Mouse (Mus musculus): ENCODE measurements around the gene Nxn.

The Nxn gene

DNA sequence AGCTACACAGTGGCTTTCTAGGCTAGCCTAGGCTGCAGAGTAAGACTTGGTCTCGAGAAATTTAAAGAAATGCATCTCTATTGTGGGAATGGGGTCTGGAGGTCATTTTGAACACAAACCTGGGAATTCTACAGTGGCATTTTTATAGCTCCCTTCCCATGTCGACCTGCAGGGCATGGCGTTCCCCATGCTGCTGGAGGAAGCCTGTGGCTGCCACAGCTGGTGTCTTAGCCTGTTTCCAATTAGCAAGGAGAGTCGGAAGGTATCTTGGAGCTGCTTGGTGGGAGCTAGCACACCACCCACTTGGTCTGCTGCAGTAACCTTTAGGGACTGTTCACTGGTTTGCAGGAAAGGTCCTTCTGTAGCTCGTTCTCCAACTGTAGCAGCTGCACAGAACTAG lies 142.8 kb downstream of the Nxn start:
- peak in 1 of 2 experiments; percentile 30 for DNase-seq

DNA sequence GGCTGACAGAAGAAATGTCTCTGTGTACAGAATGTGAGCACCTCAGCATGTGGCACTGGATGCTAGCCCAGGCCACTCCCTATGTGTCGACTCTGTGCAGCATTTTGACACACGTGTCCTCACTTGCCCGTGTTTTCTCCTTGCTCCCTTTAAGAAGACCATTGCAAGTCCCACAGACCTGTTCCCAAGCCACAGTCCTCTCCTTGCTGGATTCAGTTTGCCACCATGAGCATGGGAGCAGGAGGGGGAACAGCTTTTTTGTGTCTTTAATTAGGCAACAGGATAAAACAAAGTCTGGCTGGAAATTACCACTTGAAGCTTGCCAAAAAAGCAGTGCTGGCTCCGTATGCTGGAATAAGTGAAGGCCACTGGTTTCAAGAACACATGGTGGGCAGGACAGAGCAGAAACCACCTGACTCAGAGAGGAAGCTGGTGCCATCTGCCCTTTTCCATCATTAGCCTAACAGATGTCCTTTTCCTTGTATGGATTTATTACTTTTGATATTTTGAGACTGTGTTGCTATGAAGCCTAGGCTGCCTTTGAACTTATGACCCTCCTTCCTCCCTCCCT lies 143.4 kb downstream of the Nxn start:
- peak; percentile 82 to 85 for DNase-seq

- DNase-seq = peak in 1 of 2 experiments; percentile 18
These were observed 145.0 kb downstream of the Nxn start for GRCm38 (mm10) chr11:76253918-76254264.

- DNase-seq = peak; percentile 92 to 93
These were observed 145.6 kb downstream of the Nxn start for GRCm38 (mm10) chr11:76253145-76253917.

GRCm38 (mm10) chr11:76252036-76252435 lies 146.9 kb downstream of the Nxn start:
- peak; percentile 78 for DNase-seq

GRCm38 (mm10) chr11:76247239-76247638 lies 151.7 kb downstream of the Nxn start:
- DNase-seq = no peak

DNA sequence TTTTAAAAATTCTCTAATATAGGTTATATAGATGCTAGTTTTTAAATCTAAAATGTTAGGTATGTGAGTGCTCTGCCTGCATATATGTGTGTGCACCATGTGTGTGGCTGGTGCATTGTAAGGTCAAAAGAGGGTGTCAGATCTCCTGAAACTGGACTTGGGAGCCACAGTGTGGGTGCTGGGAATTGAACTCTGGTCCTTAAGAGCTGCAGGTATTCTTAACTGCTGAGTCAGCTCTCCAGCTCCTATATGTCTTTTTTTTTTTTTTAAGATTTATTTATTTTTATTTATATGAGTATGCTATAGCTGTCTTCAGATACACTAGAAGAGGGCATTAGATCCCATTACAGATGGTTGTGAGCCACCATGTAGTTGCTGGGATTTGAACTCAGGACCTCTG lies 152.5 kb downstream of the Nxn start:
- DNase-seq = no peak

DNA sequence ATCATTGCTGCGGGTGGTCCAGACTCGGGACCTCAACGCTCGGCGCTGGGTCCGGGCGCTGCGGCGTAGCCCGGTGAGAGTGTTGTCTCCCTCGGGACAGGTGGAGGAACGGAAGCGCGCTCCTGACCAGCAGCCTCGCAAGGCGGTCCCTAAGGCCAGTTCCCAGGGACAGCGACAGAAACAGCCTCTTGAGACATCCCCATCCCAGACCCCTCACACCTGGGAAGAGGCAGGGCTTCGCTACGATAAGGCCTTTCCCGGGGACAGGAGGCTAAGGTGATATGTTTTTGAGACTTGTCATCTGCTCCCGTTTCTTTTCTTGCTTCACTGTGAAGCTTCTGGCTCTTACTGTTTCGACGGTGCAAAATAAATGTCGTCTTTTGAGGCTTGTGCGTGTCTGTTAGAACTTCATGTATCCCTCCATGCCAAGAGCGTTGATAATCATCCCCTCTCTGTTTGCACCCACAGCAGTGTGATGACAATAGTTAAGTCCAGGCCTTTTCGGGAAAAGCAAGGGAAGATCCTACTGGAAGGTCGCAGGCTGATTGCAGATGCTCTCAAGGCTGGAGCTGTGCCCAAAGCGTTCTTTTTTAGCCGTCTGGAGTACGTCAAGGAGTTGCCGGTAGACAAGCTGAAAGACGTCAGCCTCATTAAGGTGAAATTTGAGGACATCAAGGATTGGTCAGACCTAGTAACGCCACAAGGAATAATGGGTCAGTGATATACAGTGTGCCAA lies 155.0 kb downstream of the Nxn start:
- peak in 1 of 2 experiments; percentile 31 for DNase-seq

DNA sequence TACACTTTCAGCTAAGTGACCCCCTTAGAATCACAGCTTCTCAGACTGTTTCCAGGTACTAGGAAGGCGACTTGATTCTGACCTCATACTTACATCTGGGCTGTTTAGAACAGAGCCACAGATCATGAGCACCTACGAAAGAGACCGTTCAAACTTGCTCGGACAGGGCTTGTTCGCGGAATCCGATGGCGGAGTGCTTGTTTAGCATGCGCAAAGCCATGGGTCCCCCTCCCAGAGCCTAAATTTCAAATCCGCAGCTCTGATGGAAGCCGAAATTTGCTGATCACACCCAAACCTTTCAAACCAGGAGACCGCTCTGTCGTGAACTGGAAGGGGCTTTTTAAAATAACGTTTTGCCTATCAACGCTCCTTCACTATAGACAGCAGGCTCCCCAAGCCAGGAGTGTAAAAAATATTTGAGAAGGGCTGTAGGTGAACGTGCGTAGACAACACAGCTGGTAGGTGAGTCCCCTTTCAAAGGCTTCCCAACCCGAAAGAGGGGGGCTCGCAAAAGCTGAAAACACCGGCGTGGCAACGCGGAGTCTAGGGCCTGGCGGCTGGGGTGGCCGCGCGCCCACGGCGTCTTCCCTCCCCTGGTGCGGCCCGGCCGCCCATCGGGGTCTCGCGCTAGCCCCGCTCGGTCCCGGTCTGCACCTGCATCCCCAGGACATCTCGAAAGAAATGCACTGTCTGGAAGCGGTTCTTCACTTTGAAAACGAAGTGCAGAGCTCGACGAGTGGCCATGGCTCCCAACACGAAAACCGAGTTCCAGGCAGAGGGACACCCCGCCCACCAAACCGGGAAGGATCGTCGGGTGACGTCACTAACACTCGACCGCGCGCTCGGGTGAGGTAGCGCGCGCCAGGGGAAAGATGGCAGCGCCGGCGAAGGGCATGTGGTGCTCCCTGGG lies 155.8 kb downstream of the Nxn start, which contains the start of the genes Mrm3 and Glod4:
Gene Mrm3, plus strand, starts transcription at position 815 of the 910 bp plus-strand sequence.
Gene Glod4, minus strand, starts transcription at position 825 of the 910 bp plus-strand sequence.
- peak; percentile 92 to 95 for DNase-seq

DNA sequence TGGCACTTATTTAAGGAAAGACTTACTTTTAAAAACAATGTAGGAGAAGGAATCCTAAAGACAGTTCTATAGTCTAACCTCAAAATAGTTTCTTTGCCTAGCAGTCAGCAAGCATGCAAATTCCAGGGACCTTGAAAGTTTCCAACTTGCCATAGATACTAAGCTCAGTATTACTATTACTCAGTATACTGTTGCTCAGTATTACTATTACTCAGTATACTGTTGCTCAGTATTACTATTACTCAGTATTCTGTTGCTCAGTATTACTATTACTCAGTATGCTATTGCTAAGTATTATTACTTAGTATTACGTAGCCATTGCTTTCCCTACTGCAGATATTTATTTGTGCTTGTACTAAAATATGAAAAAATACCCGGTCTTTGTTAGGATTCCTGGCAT lies 159.2 kb downstream of the Nxn start:
- no peak for DNase-seq

DNA sequence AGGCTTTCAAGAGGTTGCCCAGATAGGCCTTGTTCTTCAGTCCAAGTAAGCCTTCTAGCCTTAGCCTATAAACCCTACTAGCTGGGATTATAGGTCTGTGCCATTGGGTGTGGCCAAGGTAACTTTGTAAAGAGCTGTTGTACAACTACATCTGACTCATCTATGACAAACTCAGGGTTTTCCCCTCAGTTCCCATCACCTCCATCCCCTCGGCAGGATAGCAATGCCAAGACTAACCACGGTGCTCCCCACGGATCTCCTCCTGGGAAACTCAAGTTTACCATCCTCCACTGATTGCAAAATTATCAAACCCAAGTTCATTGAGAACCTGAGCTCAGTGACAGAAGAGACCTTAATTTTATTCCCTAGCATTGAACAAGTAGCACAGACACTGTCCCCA lies 162.8 kb downstream of the Nxn start:
- DNase-seq = no peak

- no peak for DNase-seq
These were observed 173.9 kb downstream of the Nxn start for GRCm38 (mm10) chr11:76225051-76225450.

DNA sequence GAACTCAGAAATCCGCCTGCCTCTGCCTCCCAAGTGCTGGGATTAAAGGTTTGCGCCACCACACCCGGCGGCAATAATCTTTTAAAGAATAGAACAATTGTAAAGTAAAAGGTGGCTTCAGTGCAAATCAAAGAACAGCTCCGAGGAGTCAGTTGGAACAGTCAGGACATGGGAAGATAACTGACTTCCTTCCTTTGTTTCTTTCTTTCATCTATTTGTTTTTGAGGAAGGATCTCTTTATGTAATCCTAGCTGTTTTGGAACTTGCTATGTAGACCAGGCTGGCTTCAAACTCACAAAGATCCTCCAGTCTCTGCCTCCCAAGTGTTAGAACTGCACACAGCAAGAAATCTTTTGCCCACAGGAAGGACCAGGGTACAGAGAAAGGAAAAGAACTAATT lies 174.3 kb downstream of the Nxn start:
- no peak for DNase-seq

GRCm38 (mm10) chr11:76217390-76217800 lies 181.5 kb downstream of the Nxn start, which contains the start of the genes Dbil5 and Gemin4:
Gene Dbil5 (plus strand): TSS chr11:76217608.
Gene Gemin4 (minus strand): TSS chr11:76217664.
- peak; percentile 97 to 98 for DNase-seq

GRCm38 (mm10) chr11:76216681-76217389 lies 182.1 kb downstream of the Nxn start:
- DNase-seq = peak; percentile 37 to 39

GRCm38 (mm10) chr11:76216049-76216540 lies 182.8 kb downstream of the Nxn start:
- DNase-seq = no peak

DNA sequence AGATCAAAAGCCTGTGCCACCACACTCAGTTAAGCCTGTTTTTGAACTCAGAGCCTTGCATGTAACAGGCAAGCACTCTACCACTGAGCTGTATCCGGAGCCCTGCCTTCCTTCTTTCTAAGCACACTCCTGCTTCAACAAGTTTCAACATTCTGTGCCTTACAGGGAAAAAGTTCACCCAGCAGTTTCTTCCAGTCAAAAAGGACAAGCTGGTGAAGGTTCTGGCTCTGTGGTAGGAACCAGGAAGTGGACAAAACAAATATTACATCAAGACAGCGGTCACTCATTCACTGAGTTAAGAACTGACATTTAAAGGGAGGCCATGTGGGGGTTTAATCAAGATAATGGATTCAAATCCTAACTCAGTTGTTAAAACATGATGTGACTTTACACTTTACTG lies 183.9 kb downstream of the Nxn start:
- DNase-seq = no peak

GRCm38 (mm10) chr11:76213841-76214240 lies 185.1 kb downstream of the Nxn start:
- DNase-seq = no peak

- DNase-seq = peak in 1 of 2 experiments; percentile 24
These were observed 187.3 kb downstream of the Nxn start for GRCm38 (mm10) chr11:76211595-76211994.

GRCm38 (mm10) chr11:76210228-76210985 lies 188.5 kb downstream of the Nxn start:
- no peak for DNase-seq

All from cerebellum, adult 18-20 months (tissue).